Mouse (Mus musculus) thymus, postnatal 36 days (tissue): Measurements from ENCODE around the gene Olfr883.

ENCODE experiments used
- DNase-seq, 2 experiments: peaks; one replicate each; pipeline ENCODE4 v3.0.0; 2022; ENCODE audit warnings: mixed read lengths in 2 of 2

Gene Olfr883

GRCm38 (mm10) chr9:38025508-38025907 lies at the start of gene Olfr883:
Gene Olfr883, plus strand, starts transcription at chr9:38025808.
- DNase-seq, result no peak

DNA sequence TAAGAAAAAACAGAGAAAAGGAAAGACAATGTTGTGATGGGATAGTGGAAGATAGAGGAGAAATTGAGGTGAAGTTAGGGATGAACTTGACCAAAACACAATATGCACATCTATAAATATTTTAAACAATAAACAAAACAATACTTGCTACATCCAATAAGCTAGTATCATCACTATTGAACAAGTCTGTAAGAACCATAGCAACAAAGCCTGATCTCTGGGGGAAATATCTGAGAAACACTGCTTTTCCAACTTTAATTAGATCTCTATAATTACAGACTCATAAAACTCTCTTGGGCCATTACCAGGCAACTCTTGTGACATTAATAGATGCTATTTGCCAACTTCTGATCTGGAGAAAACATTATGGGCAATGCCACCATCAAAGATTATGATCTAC lies 34.1 kb upstream of the Olfr883 start, which contains the start of gene Olfr881:
TSS of gene Olfr881 (plus strand) at position 301 of the 400 bp plus-strand sequence.
- no peak for DNase-seq

GRCm38 (mm10) chr9:37998581-37999204 lies 26.9 kb upstream of the Olfr883 start:
- DNase-seq, result no peak

GRCm38 (mm10) chr9:38000021-38000420 lies 25.6 kb upstream of the Olfr883 start:
- DNase-seq, result no peak

DNA sequence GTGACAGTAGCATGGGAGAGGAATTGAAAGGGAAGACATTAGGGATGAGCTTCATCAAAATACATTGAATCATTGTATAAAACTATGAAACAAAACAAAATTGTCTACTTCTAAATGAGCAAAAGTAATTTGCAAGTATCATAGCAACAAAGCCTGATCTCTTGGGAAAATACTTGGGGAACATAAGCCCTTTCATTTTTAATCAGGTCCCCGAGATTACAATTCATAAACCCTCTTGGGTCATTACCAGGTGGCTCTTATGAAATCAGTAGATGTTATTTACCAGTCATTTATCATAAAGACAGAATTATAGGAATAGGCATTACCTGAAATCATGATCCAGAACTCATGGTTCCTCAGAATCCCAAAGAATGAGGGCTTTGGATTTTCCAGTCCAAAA lies 20.6 kb downstream of the Olfr883 start, which contains the start of gene Olfr884:
TSS of gene Olfr884 (plus strand) at position 301 of the 400 bp plus-strand sequence.
- DNase-seq, result no peak

DNA sequence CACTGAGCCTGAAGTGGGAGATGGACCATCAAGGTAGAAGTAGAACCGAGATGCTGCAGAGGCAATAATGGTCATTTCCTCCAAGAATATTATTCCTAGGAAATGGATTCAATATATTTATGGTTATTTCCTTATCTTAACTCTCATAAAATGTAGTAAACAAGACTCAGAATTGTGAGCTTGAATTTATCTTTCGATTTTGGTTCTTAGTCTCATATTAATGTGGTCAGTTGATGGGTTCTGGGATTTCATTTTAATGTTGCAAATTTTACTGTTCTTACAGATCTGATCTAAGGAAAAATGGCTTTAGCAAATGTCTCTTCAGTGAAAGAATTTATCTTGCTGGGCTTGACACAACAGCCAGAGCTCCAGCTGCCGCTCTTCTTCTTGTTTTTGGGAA lies 35.4 kb downstream of the Olfr883 start, which contains the start of gene Olfr885:
TSS of gene Olfr885 (plus strand) at position 301 of the 400 bp plus-strand sequence.
- DNase-seq, result no peak
